Mouse (Mus musculus) cerebellum, adult 2 months (tissue): ENCODE results near the gene Card11.

Source experiments
- CTCF ChIP-seq: fragments of 200-500 bp; IDR thresholded peaks from 2 replicates; pipeline ENCODE4 v1.5.1; 2011; ENCODE audit warnings: low read depth, mild to moderate bottlenecking, control low read depth, low read length, moderate library complexity, borderline replicate concordance; ENCODE audit not compliant: insufficient read depth
- POLR2A ChIP-seq: fragments of 200-500 bp; IDR thresholded peaks from 2 replicates; pipeline ENCODE4 v1.6.1; 2011; ENCODE audit warnings: low read length, control low read depth, borderline replicate concordance; ENCODE audit not compliant: insufficient read depth

- TF ChIP-seq POLR2A (no peak), CTCF (no peak)
These were observed 42.0 kb upstream of the Card11 start for GRCm38 (mm10) chr5:141042406-141042805.
